Mouse (Mus musculus): Measurements from ENCODE around the gene 2310034C09Rik. TPM values are rescaled to one million over a fixed set of nuclear protein-coding genes. Genes with fewer than 3 reads are reported as not detected.

2310034C09Rik gene
- polyA plus RNA-seq, 1 experiment from 2014 or later = not detected

Other genes with a start within 250 kb of the 2310034C09Rik start
- not detected in 3 replicates for gene Cldn8, start 195.7 kb upstream of the 2310034C09Rik start, polyA plus RNA-seq (2018)
- gene Krtap24-1, start 146.6 kb upstream of the 2310034C09Rik start, polyA plus RNA-seq (2018) = not detected in 3 replicates
- not detected in 3 replicates for gene 2310079G19Rik, start 131.2 kb upstream of the 2310034C09Rik start, polyA plus RNA-seq (2018)
- not detected in 3 replicates for gene Krtap26-1, start 111.1 kb upstream of the 2310034C09Rik start, polyA plus RNA-seq (2018)
- gene Krtap27-1, start 87.2 kb upstream of the 2310034C09Rik start, polyA plus RNA-seq (2018) = not detected in 3 replicates
- not detected in 3 replicates for gene 2310061N02Rik, start 50.9 kb upstream of the 2310034C09Rik start, polyA plus RNA-seq (2018)
- gene Krtap13-1, start 30.0 kb upstream of the 2310034C09Rik start, polyA plus RNA-seq (2018) = not detected in 3 replicates
- not detected in 3 replicates for gene Krtap13, start 7.2 kb upstream of the 2310034C09Rik start, polyA plus RNA-seq (2018)
- not detected in 3 replicates for gene 2310057N15Rik, start 15.4 kb downstream of the 2310034C09Rik start, polyA plus RNA-seq (2018)
- not detected in 3 replicates for gene Gm5965, start 19.0 kb downstream of the 2310034C09Rik start, polyA plus RNA-seq (2018)
- gene Gm20741, start 53.4 kb downstream of the 2310034C09Rik start, polyA plus RNA-seq (2018) = not detected in 3 replicates
- gene Krtap15, start 61.4 kb downstream of the 2310034C09Rik start, polyA plus RNA-seq (2018) = not detected in 3 replicates
- not detected in 3 replicates for gene Krtap14, start 67.3 kb downstream of the 2310034C09Rik start, polyA plus RNA-seq (2018)
- not detected in 3 replicates for gene Krtap19-1, start 110.6 kb downstream of the 2310034C09Rik start, polyA plus RNA-seq (2018)
- not detected in 3 replicates for gene Krtap19-2, start 115.4 kb downstream of the 2310034C09Rik start, polyA plus RNA-seq (2018)
- gene Krtap19-3, start 119.2 kb downstream of the 2310034C09Rik start, polyA plus RNA-seq (2018) = not detected in 3 replicates
- not detected in 3 replicates for gene Krtap19-4, start 126.2 kb downstream of the 2310034C09Rik start, polyA plus RNA-seq (2018)
- not detected in 3 replicates for gene Krtap19-5, start 137.6 kb downstream of the 2310034C09Rik start, polyA plus RNA-seq (2018)
- gene Krtap19-9b, start 173.4 kb downstream of the 2310034C09Rik start, polyA plus RNA-seq (2018) = not detected in 3 replicates
- not detected in 3 replicates for gene Krtap16-3, start 204.0 kb downstream of the 2310034C09Rik start, polyA plus RNA-seq (2018)